Mouse (Mus musculus): ENCODE measurements at regions not wholly inside any gene's neighbourhood (a gene's known extent, or its start where the extent isn't known, plus 50 kb on each side); places are given as distances from the start of the nearest gene placed in this dataset.

DNA sequence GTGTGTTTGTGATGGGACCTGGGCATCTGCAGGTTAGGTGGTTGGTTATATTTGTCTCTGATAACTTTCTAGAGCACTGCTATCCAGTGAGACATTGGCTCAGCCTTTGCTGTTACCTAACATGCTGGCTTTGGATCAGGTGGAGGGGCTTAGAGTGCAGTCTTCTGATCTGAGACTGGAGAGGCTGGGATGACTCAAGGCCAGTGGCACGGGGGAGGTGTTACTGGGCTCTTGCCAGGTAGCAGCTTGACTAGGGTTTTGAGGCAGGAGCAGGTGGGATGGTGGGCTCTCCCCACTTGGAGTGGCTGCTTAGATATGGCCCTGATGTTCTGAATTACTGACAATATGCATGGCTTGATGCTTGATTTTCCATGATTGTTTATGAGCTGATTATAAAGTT, 236.0 kb downstream of the Zfp704 start:
- Histone ChIP-seq H3K27me3 (replicated peaks; ENCODE audit: control insufficient read depth, insufficient read depth, low read length) (no peaks in the 10 kb centered on the region), H3K27ac (ENCODE audit: low read depth, low read length) (no peak overlapping the region), H3K4me3 (ENCODE audit: low read depth, low read length) (no peak overlapping the region), H3K9me3 (ENCODE audit: control insufficient read depth) (no peaks in the 10 kb centered on the region), H3K4me2 (replicated peaks; ENCODE audit: low read depth) (no peak overlapping the region), H3K9ac (ENCODE audit: low read depth, low read length) (no peak overlapping the region), H3K4me1 (replicated peaks; ENCODE audit: control insufficient read depth, insufficient read depth, low read length) (no peaks in the 10 kb centered on the region), H3K36me3 (ENCODE audit: control insufficient read depth, insufficient read depth) (no peaks in the 10 kb centered on the region)
- TF ChIP-seq CTCF (IDR thresholded peaks at IDR 0.05; ENCODE audit: low read depth): no peak
- WGBS: 58% methylated on average over 1 of the region's 1 CpGs
- no peak for ATAC-seq

DNA sequence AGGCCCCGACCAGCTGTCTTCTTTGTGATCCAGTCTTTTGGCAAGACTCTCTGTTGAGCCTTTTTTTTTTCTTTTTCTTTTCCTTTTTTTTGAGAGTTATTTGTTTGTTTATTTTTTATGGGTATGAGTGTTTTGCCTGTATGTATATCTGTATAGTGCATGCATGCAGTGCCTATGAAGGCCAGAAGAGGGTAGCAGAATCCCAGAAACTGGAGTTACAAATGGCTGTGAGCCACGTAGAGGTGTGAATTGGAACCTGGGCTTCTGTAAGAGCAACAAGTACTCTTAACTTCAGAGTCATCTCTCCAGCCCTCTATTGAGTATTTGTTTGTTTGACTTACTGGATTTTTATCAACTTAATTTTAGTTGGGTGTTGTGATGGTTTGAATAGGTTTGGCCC, 239.8 kb downstream of the Zfp704 start:
- Histone ChIP-seq H3K9ac (ENCODE audit: low read depth, low read length) (no peak overlapping the region), H3K27ac (ENCODE audit: low read depth, low read length) (no peak overlapping the region), H3K4me1 (replicated peaks; ENCODE audit: control insufficient read depth, insufficient read depth, low read length) (no peaks in the 10 kb centered on the region), H3K9me3 (ENCODE audit: control insufficient read depth) (no peaks in the 10 kb centered on the region), H3K4me3 (ENCODE audit: low read depth, low read length) (no peak overlapping the region), H3K27me3 (replicated peaks; ENCODE audit: control insufficient read depth, insufficient read depth, low read length) (no peaks in the 10 kb centered on the region), H3K4me2 (replicated peaks; ENCODE audit: low read depth) (no peak overlapping the region), H3K36me3 (ENCODE audit: control insufficient read depth, insufficient read depth) (no peaks in the 10 kb centered on the region)
- 86% methylated on average over 2 of the region's 2 CpGs for WGBS
- ATAC-seq: no peak
- peak; percentile 36; the same call in 1 of the 2 replicates for TF ChIP-seq CTCF (IDR thresholded peaks at IDR 0.05; ENCODE audit: low read depth)

- ATAC-seq: no peak
- TF ChIP-seq CTCF (IDR thresholded peaks at IDR 0.05; ENCODE audit: low read depth): no peak
- Histone ChIP-seq H3K27me3 (replicated peaks; ENCODE audit: control insufficient read depth, insufficient read depth, low read length) (no peaks in the 10 kb centered on the region), H3K9ac (ENCODE audit: low read depth, low read length) (no peak overlapping the region), H3K4me1 (replicated peaks; ENCODE audit: control insufficient read depth, insufficient read depth, low read length) (no peaks in the 10 kb centered on the region), H3K27ac (ENCODE audit: low read depth, low read length) (no peak overlapping the region), H3K9me3 (ENCODE audit: control insufficient read depth) (no peaks in the 10 kb centered on the region), H3K4me2 (replicated peaks; ENCODE audit: low read depth) (no peak overlapping the region), H3K4me3 (ENCODE audit: low read depth, low read length) (no peak overlapping the region), H3K36me3 (ENCODE audit: control insufficient read depth, insufficient read depth) (no peaks in the 10 kb centered on the region)
- WGBS: 81% methylated on average over 9 of the region's 9 CpGs
Observed at GRCm38 (mm10) chr3:9365791-9366190, 244.1 kb downstream of the Zfp704 start.

- Histone ChIP-seq H3K36me3 (ENCODE audit: control insufficient read depth, insufficient read depth) (no peaks in the 10 kb centered on the region), H3K9ac (ENCODE audit: low read depth, low read length) (no peak overlapping the region), H3K4me3 (ENCODE audit: low read depth, low read length) (no peak overlapping the region), H3K4me1 (replicated peaks; ENCODE audit: control insufficient read depth, insufficient read depth, low read length) (no peaks in the 10 kb centered on the region), H3K4me2 (replicated peaks; ENCODE audit: low read depth) (no peak overlapping the region), H3K27ac (ENCODE audit: low read depth, low read length) (no peak overlapping the region), H3K9me3 (ENCODE audit: control insufficient read depth) (no peaks in the 10 kb centered on the region), H3K27me3 (replicated peaks; ENCODE audit: control insufficient read depth, insufficient read depth, low read length) (no peaks in the 10 kb centered on the region)
- 92% methylated on average over 8 of the region's 8 CpGs for WGBS
- TF ChIP-seq CTCF (IDR thresholded peaks at IDR 0.05; ENCODE audit: low read depth): no peak
- ATAC-seq: no peak
Observed at GRCm38 (mm10) chr3:9359186-9359585, 250.7 kb downstream of the Zfp704 start.

DNA sequence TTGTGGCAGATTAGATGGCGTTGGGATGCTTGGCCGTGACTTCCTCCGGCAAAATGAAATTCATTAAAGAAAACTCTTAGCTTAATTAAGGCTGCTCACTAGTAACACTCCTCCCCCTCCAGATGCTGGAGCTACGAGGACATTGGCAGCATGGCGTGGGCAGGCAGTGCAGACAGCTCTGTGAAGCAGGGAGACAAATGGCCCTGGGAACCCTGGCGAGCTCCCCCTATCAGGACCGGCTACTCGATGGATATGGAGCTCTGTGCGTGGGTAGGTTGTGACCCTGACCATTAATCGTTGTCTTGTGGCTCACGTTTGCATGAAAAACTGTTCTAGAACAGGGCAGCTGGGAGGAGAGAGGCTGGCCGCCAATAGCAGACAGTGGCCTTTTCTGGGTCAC, 251.8 kb downstream of the Zfp704 start:
- H3K4me1 ChIP-seq (replicated peaks; ENCODE audit: control insufficient read depth, insufficient read depth, low read length): no peaks in the 10 kb centered on the region
- H3K27ac ChIP-seq (ENCODE audit: low read depth, low read length): no peak overlapping the region
- no peaks in the 10 kb centered on the region for H3K36me3 ChIP-seq (ENCODE audit: control insufficient read depth, insufficient read depth)
- ATAC-seq: no peak
- no peak overlapping the region for H3K9ac ChIP-seq (ENCODE audit: low read depth, low read length)
- no peak for TF ChIP-seq CTCF (IDR thresholded peaks at IDR 0.05; ENCODE audit: low read depth)
- H3K27me3 ChIP-seq (replicated peaks; ENCODE audit: control insufficient read depth, insufficient read depth, low read length): no peaks in the 10 kb centered on the region
- H3K4me3 ChIP-seq (ENCODE audit: low read depth, low read length): no peak overlapping the region
- WGBS: 68% methylated on average over 12 of the region's 12 CpGs
- H3K4me2 ChIP-seq (replicated peaks; ENCODE audit: low read depth): no peak overlapping the region
- H3K9me3 ChIP-seq (ENCODE audit: control insufficient read depth): no peaks in the 10 kb centered on the region

- Histone ChIP-seq H3K9ac (ENCODE audit: low read depth, low read length) (no peak overlapping the region), H3K27ac (ENCODE audit: low read depth, low read length) (no peak overlapping the region), H3K27me3 (replicated peaks; ENCODE audit: control insufficient read depth, insufficient read depth, low read length) (no peaks in the 10 kb centered on the region), H3K9me3 (ENCODE audit: control insufficient read depth) (no peaks in the 10 kb centered on the region), H3K4me1 (replicated peaks; ENCODE audit: control insufficient read depth, insufficient read depth, low read length) (no peaks in the 10 kb centered on the region), H3K36me3 (ENCODE audit: control insufficient read depth, insufficient read depth) (no peaks in the 10 kb centered on the region), H3K4me2 (replicated peaks; ENCODE audit: low read depth) (no peak overlapping the region), H3K4me3 (ENCODE audit: low read depth, low read length) (no peak overlapping the region)
- no peak for ATAC-seq
- 91% methylated on average over 2 of the region's 2 CpGs for WGBS
- TF ChIP-seq CTCF (IDR thresholded peaks at IDR 0.05; ENCODE audit: low read depth): no peak
Observed at GRCm38 (mm10) chr3:9357639-9358038, 252.2 kb downstream of the Zfp704 start.

GRCm38 (mm10) chr3:9355875-9356274, 254.0 kb downstream of the Zfp704 start:
- 62% methylated on average over 4 of the region's 4 CpGs for WGBS

More at GRCm38 (mm10) chr3:9355875-9356274, 254.0 kb downstream of the Zfp704 start:
- Histone ChIP-seq H3K4me3 (ENCODE audit: low read depth, low read length) (no peak overlapping the region), H3K4me1 (replicated peaks; ENCODE audit: control insufficient read depth, insufficient read depth, low read length) (0 out of 2 replicates have a peak, but pooled peaks cover 4% of the 10 kb centered on the region), H3K27ac (ENCODE audit: low read depth, low read length) (no peak overlapping the region), H3K4me2 (replicated peaks; ENCODE audit: low read depth) (no peak overlapping the region), H3K27me3 (replicated peaks; ENCODE audit: control insufficient read depth, insufficient read depth, low read length) (no peaks in the 10 kb centered on the region), H3K36me3 (ENCODE audit: control insufficient read depth, insufficient read depth) (no peaks in the 10 kb centered on the region), H3K9ac (ENCODE audit: low read depth, low read length) (no peak overlapping the region), H3K9me3 (ENCODE audit: control insufficient read depth) (no peaks in the 10 kb centered on the region)
- no peak for ATAC-seq
- no peak for TF ChIP-seq CTCF (IDR thresholded peaks at IDR 0.05; ENCODE audit: low read depth)

Measured in intestine, postnatal 0 days (tissue).